9 mouse cellular contexts compared by ENCODE assay signal in genomic region chr14:115092510-115092909, GRCm38 (mm10). TPM values are rescaled to one million over a fixed set of nuclear protein-coding genes. Genes with fewer than 3 reads are reported as not detected.
A peak's percentile ranks its signal among the peaks of the same experiment; 100 is the strongest.
DNase-seq lines count a peak whose midpoint lies in the region; ATAC-seq and TF ChIP-seq lines count a peak whose summit lies in the region.
"Had no signal": no experiment of that assay in that cellular context is flagged by ENCODE, and none has a peak within 500 bp of the region (broad histone marks: within the 10 kb centered on the region; RNA-seq: fewer than 3 reads in every experiment).

No protein-coding gene starts in this region.

- TF ChIP-seq POLR2A in embryonic fibroblast, embryonic 13.5 days (IDR thresholded peaks at IDR 0.05; ENCODE audit: low read depth, low read length): no peak

- ATAC-seq in erythroblast, adult 5-6 weeks (replicated peaks; ENCODE audit: low FRiP score, poor library complexity, severe bottlenecking): no peak
- peak; percentile 27 for ATAC-seq in CD4-positive, CD25-positive, alpha-beta regulatory T cell, adult 4 months
- ATAC-seq in kidney, embryonic 15.5 days (replicated peaks; ENCODE audit: low FRiP score): peak; percentile 70
- peak; percentile 42 for ATAC-seq in megakaryocyte-erythroid progenitor cell, adult 5-6 weeks (replicated peaks; ENCODE audit: low FRiP score, low TSS enrichment, poor library complexity, severe bottlenecking)

- no peaks in the 10 kb centered on the region for H3K36me3 ChIP-seq in erythroblast, embryonic 14.5 days (ENCODE audit: control insufficient read depth)
- H3K36me3 ChIP-seq in kidney, embryonic 15.5 days: no peaks in the 10 kb centered on the region

- peaks cover 8% of the 10 kb centered on the region for H3K4me1 ChIP-seq in erythroblast, embryonic 14.5 days (ENCODE audit: control insufficient read depth)
- no peaks in the 10 kb centered on the region for H3K4me1 ChIP-seq in embryonic fibroblast, embryonic 13.5 days (ENCODE audit: control insufficient read depth, insufficient read depth, low read length)
- H3K4me1 ChIP-seq in kidney, embryonic 15.5 days: peaks cover 10% of the 10 kb centered on the region; the same call in 1 of the 2 replicates

- H3K27me3 ChIP-seq in erythroblast, embryonic 14.5 days (ENCODE audit: control insufficient read depth): peaks cover 44% of the 10 kb centered on the region
- peaks cover 45% of the 10 kb centered on the region for H3K27me3 ChIP-seq in kidney, embryonic 15.5 days

- no peak overlapping the region for H3K27ac ChIP-seq in embryonic fibroblast, embryonic 13.5 days (ENCODE audit: insufficient read depth, low read length)
- H3K27ac ChIP-seq in kidney, embryonic 15.5 days: no peak overlapping the region

- H3K4me3 ChIP-seq in erythroblast, embryonic 14.5 days (replicated peaks): peak overlapping the region; percentile 50
- H3K4me3 ChIP-seq in embryonic fibroblast, embryonic 13.5 days (ENCODE audit: insufficient read depth, low read length): peak overlapping the region; percentile 49
- H3K4me3 ChIP-seq in kidney, embryonic 15.5 days (replicated peaks): peak overlapping the region; percentile 73

- H3K9ac ChIP-seq in kidney, embryonic 15.5 days: peak overlapping the region; percentile 39

- DNase-seq in spleen, postnatal 4 days (ENCODE audit: low spot score in 2 of 2): no peak
- DNase-seq in Muller cell, postnatal 12 days (ENCODE audit: inconsistent ontology term): no peak

- WGBS in kidney, embryonic 15.5 days: under 1% methylated on average over 33 of the region's 33 CpGs

- H3K4me2 ChIP-seq in kidney, embryonic 15.5 days: peak overlapping the region; percentile 88

- TF ChIP-seq CTCF in embryonic fibroblast, embryonic 13.5 days (IDR thresholded peaks at IDR 0.05; ENCODE audit: borderline replicate concordance, insufficient read depth, low read length): no peak

- no peaks in the 10 kb centered on the region for H3K9me3 ChIP-seq in erythroblast, embryonic 14.5 days (ENCODE audit: control insufficient read depth, low read length)
- H3K9me3 ChIP-seq in kidney, embryonic 15.5 days (replicated peaks): no peaks in the 10 kb centered on the region

RNA-seq across cellular contexts. Expression of gene Gpc5, which starts 0.5 kb away (rescaled TPM):
- polyA plus RNA-seq in erythroblast, embryonic 14.5 days (2012): not detected in 2 replicates
- not detected in 2 replicates for total RNA-seq in erythroblast, adult 5-6 weeks (2015; ENCODE audit: low replicate concordance)
- not detected in 2 replicates for total RNA-seq in erythroblast, adult 5-6 weeks (2017; ENCODE audit: low replicate concordance)
- under 1 TPM in 1 of 2 experiments, not detected in 1; 0.30 TPM for polyA plus RNA-seq in CD4-positive, CD25-positive, alpha-beta regulatory T cell, adult 4 months (2017; shearing (Covaris generic))
- not detected in 2 replicates for polyA plus RNA-seq in embryonic fibroblast, embryonic 13.5 days (2011; ENCODE audit: insufficient read length, low read depth, missing spikeins)
- polyA plus RNA-seq in kidney, embryonic 15.5 days (2015; fragmentation: Nextera tagmentation; extraction: Ambion mirVana): 10.2 and 11.1 TPM in 2 replicates
- not detected in 2 replicates for total RNA-seq in megakaryocyte-erythroid progenitor cell, adult 5-6 weeks (2014; fragmentation: Nextera tagmentation)
- 0.15 and 1.3 TPM in 2 replicates for total RNA-seq in megakaryocyte-erythroid progenitor cell, adult 5-6 weeks (2017)
- total RNA-seq: gastrocnemius, postnatal 4 days had no signal
